Mouse (Mus musculus): Measurements from ENCODE around the gene Pgf.

Pgf gene

GRCm38 (mm10) chr12:85177740-85178239, at the start of gene Pgf:
Gene Pgf, minus strand, starts transcription at chr12:85177790.
- no peak for DNase-seq (ENCODE audit: low read depth in 2 of 2, low spot score in 2 of 2)

GRCm38 (mm10) chr12:85227227-85227626, 49.6 kb upstream of the Pgf start:
- no peak for DNase-seq (ENCODE audit: low read depth in 2 of 2, low spot score in 2 of 2)

DNA sequence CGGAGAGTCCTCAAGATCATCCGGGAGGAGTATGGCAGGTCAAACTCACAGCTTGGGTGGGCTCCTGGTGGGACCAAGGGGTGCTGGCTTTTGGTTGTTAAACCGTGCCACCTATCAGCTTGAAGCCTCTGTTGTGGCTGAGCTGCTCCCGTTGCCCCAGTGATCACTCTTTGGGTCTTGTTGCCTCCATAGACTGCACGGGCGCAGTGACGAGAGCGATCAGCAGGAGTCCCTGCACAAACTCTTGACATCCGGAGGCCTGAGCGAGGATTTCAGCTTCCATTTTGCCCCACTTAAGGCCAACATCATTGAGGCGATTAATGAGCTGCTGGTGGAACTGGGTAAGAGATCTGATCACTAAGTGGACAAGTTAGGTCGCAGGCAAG, 42.3 kb upstream of the Pgf start:
- peak; percentile 37 to 50 for DNase-seq (ENCODE audit: low read depth in 2 of 2, low spot score in 2 of 2)

DNA sequence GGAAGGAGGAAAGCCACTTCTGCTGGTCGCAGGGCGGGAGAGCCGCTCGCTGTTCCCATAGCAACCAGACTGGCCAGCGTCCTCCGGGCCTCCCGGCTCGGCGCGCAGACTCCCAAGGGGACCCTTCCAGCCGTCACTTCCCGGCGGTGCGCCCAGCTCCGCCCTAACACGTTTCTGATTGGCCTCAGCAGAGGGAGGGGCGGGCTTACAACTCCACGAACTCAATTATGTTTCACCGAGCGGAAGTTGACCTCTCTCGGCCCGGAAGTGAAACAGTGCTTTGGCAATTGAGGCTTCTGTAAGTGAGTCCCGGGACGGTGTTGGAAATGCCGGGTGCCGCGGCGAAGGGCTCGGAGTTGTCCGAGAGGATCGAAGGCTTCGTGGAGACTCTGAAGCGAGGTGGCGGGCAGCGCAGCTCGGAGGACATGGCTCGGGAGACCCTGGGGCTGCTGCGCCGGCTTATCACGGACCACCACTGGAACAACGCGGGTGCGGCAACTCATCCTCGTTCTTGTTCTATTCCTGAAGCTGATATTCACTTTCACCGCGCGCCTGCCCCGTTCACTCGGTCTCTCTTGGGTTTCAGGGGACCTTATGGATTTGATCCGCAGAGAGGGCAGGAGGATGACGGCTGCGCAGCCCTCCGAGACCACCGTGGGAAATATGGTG, 41.8 kb upstream of the Pgf start, which contains the start of gene Eif2b2:
TSS of gene Eif2b2 (plus strand) at position 246 of the 669 bp plus-strand sequence.
- peak; percentile 84 to 88 for DNase-seq (ENCODE audit: low read depth in 2 of 2, low spot score in 2 of 2)

DNA sequence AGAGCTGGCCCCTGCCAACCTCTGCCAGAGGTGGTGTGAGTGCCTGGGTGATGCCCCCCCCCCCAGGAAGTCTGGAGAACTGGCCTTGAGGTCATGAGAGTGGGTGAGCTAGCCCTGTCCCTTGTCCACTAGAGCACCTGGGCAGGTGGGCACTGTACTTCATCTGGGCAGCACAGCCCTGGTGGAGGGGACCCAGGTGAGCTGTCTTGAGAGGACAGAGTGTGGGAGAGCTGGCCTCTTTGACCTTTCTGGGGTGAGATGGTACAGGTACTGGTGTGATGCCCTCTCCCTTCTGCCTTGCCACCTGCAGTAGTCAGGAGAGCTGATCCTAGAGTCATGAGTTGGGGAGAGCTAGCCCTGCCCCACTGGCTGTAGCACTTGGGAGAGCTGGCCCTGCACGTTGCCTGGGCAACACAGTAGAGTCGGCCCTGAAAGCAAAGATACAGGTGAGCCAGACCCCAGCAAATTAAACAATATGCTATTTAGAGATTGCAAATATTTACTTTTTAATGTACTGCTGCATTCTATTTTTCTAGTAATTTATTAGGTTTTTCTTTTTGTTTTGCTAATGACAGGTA, 40.2 kb upstream of the Pgf start:
- DNase-seq (ENCODE audit: low read depth in 2 of 2, low spot score in 2 of 2): no peak

GRCm38 (mm10) chr12:85215031-85215430, 37.4 kb upstream of the Pgf start:
- no peak for DNase-seq (ENCODE audit: low read depth in 2 of 2, low spot score in 2 of 2)

DNA sequence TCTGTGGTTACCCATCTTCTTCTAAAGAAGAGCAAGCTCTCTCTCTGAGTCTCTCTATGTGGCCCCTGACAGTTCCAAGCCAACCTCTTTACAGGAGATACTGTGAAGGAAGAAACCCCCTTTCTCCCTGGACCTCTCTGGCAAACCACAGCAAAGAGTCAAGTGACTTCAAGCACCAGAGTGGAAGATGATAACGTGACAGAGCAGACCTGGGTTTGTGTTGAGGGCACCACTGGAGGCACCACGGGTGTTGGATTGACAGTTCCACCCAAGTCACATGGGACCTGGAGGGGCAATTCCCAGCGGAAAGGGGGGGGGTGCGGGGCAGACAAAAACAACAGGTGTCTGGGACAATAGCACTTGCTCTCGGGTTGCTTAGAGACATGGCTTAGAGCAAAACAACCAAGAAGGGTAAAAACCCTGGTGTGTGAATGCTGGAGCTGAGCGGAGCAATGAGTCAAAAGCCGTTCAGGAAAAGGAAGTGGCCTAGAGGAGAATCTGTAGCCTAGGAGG, 31.2 kb upstream of the Pgf start:
- DNase-seq (ENCODE audit: low read depth in 2 of 2, low spot score in 2 of 2): no peak

DNA sequence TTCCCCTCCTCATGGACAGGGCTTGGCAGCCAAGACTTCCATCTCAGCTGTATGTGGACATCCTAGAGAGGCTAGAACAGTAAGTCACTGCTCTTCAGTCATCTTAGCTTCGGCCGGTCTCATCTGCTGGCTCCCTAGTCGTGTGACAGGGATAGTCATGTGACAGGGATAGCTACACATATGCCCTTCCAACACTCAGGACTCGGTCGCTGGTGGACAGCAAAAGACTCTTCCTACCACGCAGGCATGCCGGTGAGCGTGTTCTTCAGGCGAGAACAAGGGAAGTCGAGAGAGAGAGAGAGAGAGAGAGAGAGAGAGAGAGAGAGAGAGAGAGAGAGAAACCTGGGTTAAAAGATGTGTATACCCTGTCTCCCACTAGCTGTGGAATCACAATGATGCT, 27.8 kb upstream of the Pgf start:
- no peak for DNase-seq (ENCODE audit: low read depth in 2 of 2, low spot score in 2 of 2)

- DNase-seq (ENCODE audit: low read depth in 2 of 2, low spot score in 2 of 2): no peak
These were observed 26.5 kb upstream of the Pgf start for GRCm38 (mm10) chr12:85204105-85204504.

- DNase-seq (ENCODE audit: low read depth in 2 of 2, low spot score in 2 of 2): no peak
These were observed 26.1 kb upstream of the Pgf start for GRCm38 (mm10) chr12:85203699-85204098.

DNA sequence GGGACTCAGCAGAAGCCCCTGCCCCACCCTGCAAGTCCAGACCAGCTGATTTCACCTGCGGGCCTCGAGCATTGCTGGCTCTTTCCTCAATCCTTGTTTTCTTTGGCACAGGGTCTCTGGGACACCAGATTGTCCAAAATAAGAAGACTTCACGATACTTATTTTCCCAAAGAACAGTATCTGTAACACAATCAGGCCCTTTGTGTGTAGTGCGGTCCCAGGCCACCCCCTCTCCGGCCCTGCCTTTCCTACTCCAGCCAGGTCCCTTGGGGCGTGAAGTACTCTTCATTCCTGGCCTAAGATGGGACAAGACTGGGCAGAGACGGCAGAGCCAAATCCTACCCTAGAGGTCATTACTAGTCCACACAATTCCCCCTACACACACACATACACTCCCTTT, 24.6 kb upstream of the Pgf start:
- DNase-seq (ENCODE audit: low read depth in 2 of 2, low spot score in 2 of 2): no peak

- DNase-seq (ENCODE audit: low read depth in 2 of 2, low spot score in 2 of 2): no peak
These were observed 24.2 kb upstream of the Pgf start for GRCm38 (mm10) chr12:85201830-85202147.

DNA sequence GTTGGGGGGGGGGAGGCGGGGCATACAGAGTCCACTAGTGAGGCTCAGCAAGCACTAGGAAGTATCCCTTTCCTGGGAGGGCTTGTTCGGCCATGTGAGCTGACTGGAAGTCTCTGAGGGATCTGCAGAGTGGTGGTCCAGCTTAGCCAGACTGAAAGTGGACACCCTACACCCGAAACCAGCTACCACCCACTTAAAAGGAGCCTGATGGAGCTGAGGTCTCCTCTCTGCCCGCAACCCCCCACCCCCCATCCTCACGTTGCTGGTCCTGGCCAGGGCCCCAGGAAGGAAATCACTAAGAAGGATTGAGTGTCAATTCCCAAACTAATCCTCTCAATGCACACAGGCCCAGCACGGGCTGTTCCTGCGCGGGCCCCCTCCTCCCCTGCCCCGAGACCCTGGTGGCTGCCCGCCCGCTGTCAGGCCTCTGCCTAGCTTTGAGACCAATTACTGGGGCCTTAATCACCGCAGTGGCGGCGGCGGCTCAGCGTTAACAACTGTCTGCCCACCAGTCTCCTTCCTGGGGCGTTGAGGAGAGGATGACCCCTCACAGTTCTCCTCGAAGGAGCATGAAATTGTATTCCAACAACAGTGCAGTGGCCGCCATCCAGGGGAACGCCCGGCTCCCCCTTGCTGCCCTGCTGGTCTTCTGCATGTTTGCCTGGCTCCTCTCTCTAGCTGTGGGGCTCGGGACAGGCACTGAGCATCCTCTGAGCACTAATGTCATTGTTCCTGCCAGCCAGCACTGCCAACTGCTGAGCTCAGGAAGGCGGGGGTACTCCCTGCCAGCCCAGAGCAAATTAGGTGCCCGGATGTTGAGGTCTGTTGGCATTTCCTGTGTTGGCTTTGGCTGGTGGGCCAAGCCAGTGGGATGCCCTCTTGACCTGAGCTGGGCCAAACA, 23.6 kb upstream of the Pgf start:
- no peak for DNase-seq (ENCODE audit: low read depth in 2 of 2, low spot score in 2 of 2)

GRCm38 (mm10) chr12:85199954-85200353, 22.4 kb upstream of the Pgf start:
- no peak for DNase-seq (ENCODE audit: low read depth in 2 of 2, low spot score in 2 of 2)

- DNase-seq (ENCODE audit: low read depth in 2 of 2, low spot score in 2 of 2): no peak
These were observed 20.3 kb upstream of the Pgf start for GRCm38 (mm10) chr12:85197936-85198335.

DNA sequence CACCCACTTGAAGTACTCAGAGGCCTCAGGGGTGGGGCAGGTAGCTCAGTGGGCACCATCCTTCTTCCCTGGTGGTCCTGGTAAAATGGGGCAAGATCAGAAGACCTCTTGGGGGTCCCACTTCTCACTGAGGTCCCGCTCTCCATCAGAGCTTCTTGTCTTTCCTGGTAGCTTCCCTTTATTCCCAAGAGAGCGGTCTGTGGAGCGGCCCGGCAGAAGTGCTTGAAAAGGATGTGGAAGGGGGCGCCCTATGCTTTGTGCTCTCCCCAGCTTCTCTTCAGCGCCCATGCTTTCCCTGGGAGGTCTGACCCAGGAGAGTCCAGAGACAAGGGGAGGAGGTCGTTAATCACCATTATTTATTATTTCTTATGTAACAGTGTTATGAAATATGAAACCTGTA, 19.8 kb upstream of the Pgf start:
- no peak for DNase-seq (ENCODE audit: low read depth in 2 of 2, low spot score in 2 of 2)

DNA sequence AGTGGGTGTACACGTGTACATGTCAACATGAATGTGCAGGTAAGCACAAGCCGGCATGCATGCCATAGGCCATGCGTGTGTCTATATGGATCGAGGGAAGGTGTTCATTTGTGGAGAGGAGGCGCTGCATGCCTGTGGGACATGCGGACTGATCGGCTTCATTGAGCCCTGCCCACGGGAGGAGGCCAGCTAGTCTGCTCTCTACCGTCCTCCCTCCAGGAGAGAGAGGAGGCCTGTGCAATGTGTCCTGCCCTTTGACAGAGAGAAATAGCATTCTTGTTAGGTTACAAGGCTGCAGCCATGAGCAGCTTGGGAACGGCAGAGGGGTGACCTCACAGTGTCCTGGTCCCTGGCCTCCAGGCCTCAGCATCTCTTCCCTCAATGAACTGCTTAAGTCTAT, 18.6 kb upstream of the Pgf start:
- DNase-seq (ENCODE audit: low read depth in 2 of 2, low spot score in 2 of 2): no peak

GRCm38 (mm10) chr12:85195086-85195485, 17.5 kb upstream of the Pgf start:
- DNase-seq (ENCODE audit: low read depth in 2 of 2, low spot score in 2 of 2): no peak

DNA sequence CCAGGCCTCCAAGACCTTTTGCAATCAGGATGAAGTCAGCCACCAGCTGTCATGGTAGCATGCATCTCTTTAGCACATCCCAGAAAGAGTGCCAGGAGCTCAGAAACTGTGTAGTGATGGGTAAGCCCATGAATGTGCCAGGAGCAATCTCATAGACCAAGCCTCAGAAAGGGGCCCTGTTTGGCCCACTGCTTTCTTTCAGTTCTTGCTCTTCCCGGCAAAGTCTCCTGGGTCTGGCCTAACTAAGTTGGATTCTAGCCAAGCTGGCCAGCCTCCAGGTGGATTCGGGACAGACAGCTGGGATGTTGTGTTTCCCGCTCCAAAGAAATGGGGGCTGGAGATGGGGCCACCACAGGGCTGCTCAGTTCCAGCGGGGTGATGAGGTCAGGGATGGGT, 17.0 kb upstream of the Pgf start:
- no peak for DNase-seq (ENCODE audit: low read depth in 2 of 2, low spot score in 2 of 2)

DNA sequence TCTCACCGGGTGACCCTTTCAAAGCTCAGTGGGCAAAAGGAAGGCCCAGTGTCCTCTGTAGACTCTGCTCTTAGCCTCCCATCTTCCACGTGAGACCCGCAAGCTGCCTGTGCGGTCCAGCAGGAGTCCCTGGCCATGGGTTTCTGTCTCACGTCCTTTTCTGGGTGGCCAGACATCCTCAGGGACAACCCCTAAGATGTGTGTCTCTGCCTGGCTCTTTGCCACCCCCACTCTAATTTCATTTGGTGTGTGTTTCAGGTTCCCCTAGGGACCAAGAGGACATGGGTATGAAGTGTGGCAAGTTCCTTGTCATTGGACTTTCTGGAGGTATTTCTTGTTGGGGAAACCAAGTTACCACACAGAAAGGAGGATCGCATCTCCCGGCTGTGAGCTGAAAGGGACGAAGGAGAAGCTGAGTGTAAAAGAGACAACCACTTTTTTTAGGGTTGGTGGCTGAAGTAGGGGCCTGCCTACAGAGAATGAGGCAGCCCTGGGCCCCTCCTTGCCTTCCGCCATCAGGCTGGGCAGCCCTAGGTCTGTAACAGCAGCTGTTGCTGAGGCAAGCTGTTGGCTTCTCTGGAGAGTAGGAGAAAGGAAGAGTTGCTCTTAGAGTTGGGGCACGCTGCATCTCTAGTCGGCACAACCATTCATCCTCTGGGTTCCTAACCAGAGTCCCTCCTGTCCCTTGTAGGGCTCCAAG, 16.5 kb upstream of the Pgf start:
- DNase-seq (ENCODE audit: low read depth in 2 of 2, low spot score in 2 of 2): no peak

- DNase-seq (ENCODE audit: low read depth in 2 of 2, low spot score in 2 of 2): no peak
These were observed 15.6 kb upstream of the Pgf start for GRCm38 (mm10) chr12:85193146-85193545.
